Mouse (Mus musculus) midbrain, embryonic 11.5 days (tissue): Measurements from ENCODE around the gene Fanca. TPM values are rescaled to one million over a fixed set of nuclear protein-coding genes. Genes with fewer than 3 reads are reported as not detected.
A peak's percentile ranks its signal among the peaks of the same experiment; 100 is the strongest.
"Not testable (repeated sequence)": the region's sequence is repeated elsewhere in the genome, so short reads cannot be mapped to it uniquely, and the experiment has no call there.

Source experiments
- ATAC-seq: fragments of 200-750 bp; cut with Nextera tagmentation; 2 replicates; pipeline ENCODE4 v1.8.0; 2017; ENCODE audit warnings: moderate TSS enrichment, moderate library complexity; ENCODE audit not compliant: low FRiP score
- DNase-seq: peaks from one replicate; pipeline ENCODE4 v3.0.0; 2015; ENCODE audit warnings: low spot score; ENCODE audit errors: missing footprints
- H3K27ac ChIP-seq: fragments of 300-500 bp; sonication (generic); 2 replicates; pipeline ENCODE4 v1.5.1; 2014; ENCODE audit warnings: low read depth, low read length
- H3K27me3 ChIP-seq: fragments of 300-500 bp; sonication (generic); 2 replicates; pipeline ENCODE4 v1.6.1; 2014; ENCODE audit warnings: mild to moderate bottlenecking, low read length, moderate library complexity, mixed read lengths; ENCODE audit not compliant: control insufficient read depth, insufficient read depth
- H3K36me3 ChIP-seq: fragments of 300-500 bp; sonication (generic); 2 replicates; pipeline ENCODE4 v1.6.1; 2014; ENCODE audit warnings: mild to moderate bottlenecking, low read length, moderate library complexity, mixed read lengths; ENCODE audit not compliant: control insufficient read depth, insufficient read depth
- H3K4me1 ChIP-seq: fragments of 300-500 bp; sonication (generic); 2 replicates; pipeline ENCODE4 v1.6.1; 2014; ENCODE audit warnings: low read length; ENCODE audit not compliant: control insufficient read depth, insufficient read depth
- H3K4me2 ChIP-seq: fragments of 300-500 bp; sonication (generic); 2 replicates; pipeline ENCODE4 v1.6.1; 2014; ENCODE audit warnings: mild to moderate bottlenecking, moderate library complexity
- H3K4me3 ChIP-seq: fragments of 300-500 bp; sonication (generic); 2 replicates; pipeline ENCODE4 v1.5.1; 2014; ENCODE audit warnings: low read depth, low read length
- H3K9ac ChIP-seq: fragments of 300-500 bp; sonication (generic); 2 replicates; pipeline ENCODE4 v1.6.1; 2014; ENCODE audit warnings: low read length
- H3K9me3 ChIP-seq: fragments of 300-500 bp; sonication (generic); 2 replicates; pipeline ENCODE4 v1.6.1; 2016; ENCODE audit warnings: low read length; ENCODE audit not compliant: control insufficient read depth
- WGBS: fragments of 180-500 bp; shearing (Covaris S2); extraction: QIAGEN DNeasy Blood & Tissue Kit; methylation state at CpG from one replicate; pipeline ENCODE4 v1.1.7; 2014; 5-methylcytosine and 5-hydroxymethylcytosine counted together
- polyA plus RNA-seq: library from polyadenylated mRNA; unstranded; fragments of >200 nt; fragmentation: Nextera tagmentation; extraction: Ambion mirVana; gene quantifications from 2 replicates; pipeline ENCODE4 v1.2.1, GENCODE M21; 2014

The Fanca gene
- polyA plus RNA-seq, 1 experiment from 2014 or later = 31.5 TPM

DNA sequence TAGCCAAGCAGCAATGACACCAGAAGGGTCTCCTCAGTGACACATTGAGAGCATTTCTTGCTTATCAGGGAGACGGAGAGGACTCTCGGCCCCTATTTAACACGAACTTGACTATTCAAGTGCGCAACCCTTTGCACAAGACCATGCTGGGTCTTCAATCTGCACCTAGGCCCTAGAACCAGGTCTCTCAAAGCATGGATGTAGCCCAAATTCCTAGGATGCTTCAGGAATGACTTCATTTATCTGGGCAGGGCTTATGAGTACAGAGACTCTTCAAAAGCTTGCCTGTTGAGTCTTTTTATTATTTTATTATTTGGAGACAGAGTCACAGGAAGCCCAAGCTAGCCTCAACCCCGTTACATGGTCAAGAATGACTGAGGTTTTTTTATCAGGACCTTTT is 33.9 kb downstream of the Fanca start:
- Histone ChIP-seq H3K4me1 (no peaks in the 10 kb centered on the region), H3K27ac (no peak overlapping the region), H3K9me3 (no peaks in the 10 kb centered on the region), H3K4me3 (no peak overlapping the region), H3K4me2 (no peak overlapping the region), H3K27me3 (no peaks in the 10 kb centered on the region), H3K9ac (no peak overlapping the region), H3K36me3 (peaks cover 6% of the 10 kb centered on the region)
- DNase-seq (no peak), ATAC-seq (no peak)
- WGBS = 96% methylated on average over 5 of the region's 5 CpGs

DNA sequence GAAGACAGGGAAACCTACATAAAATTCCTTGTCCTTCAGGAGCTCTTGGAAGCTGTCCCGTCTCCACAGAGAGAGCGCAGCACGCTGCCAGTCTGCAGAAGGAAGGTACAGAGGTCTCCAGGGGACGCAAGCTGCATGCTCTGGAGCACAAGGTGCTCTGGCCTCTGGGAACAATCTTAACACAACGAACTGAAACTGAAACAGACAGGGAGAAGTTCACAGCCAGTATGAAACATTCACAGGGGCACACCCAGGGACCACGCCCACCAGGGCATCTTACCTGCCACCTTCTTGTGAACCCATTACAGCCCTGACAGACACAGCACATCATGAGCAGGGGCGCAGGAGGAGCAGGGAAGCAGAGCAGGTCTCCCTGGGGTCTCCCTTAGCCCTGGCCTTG is 34.4 kb downstream of the Fanca start:
- Histone ChIP-seq H3K36me3 (peaks cover 6% of the 10 kb centered on the region), H3K9ac (no peak overlapping the region), H3K27ac (no peak overlapping the region), H3K27me3 (no peaks in the 10 kb centered on the region), H3K9me3 (no peaks in the 10 kb centered on the region), H3K4me2 (no peak overlapping the region), H3K4me3 (no peak overlapping the region), H3K4me1 (no peaks in the 10 kb centered on the region)
- ATAC-seq (no peak), DNase-seq (no peak)
- whole genome bisulfite sequencing = 91% methylated on average over 7 of the region's 7 CpGs

DNA sequence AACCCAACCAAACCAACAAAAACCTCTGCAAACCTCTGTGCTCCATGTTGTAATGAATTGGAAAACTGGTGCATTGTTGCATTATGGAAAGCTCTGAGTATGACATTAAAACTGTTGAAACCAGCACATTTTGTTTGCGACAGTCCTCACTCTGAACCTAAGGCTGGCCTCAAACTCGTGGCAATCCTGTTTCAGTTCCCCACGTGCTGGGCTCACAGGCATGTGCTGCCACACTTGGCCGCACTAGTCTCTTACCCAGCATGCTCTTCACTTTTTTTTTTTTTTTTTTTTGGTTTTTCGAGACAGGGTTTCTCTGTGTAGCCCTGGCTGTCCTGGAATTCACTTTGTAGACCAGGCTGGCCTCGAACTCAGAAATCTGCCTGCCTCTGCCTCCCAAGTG is 35.4 kb downstream of the Fanca start:
- not testable (repeated sequence) for H3K36me3 ChIP-seq

DNA sequence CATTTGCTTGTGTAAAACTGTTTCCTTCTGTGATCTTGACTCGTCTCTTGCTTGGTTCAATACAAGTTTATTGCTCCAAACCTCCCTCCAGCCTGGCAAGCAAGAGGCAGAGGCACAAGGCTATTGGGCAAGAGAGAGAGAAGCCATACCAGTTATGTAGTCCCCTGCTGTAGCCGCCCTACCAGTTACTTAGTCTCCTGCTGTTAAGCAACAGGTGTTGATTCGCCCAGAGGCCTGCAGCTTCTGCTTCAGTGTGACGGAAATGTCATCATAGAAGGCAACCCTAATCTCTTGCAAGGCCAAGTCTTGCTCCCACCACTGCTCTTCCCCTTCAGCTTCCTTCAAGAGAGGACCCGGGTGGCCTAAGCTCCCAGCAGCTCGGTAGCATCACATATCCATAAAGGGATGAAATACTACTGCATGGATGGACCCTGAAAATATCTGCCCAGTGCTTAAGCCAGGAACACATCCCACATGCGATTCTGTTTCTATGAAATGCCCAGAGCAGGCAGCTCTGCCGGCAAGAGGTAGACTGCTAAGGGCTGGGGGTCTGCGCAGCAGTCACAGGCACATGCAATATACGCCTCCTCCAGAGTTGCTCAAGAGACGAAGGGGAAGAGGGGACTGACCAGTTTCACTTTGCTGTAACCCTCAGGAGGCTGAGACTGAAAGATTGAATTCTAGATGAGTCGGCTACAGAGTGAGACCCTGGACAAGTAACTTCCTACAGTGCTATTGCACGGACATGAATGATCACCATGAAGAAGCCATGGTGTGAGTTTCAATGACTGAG is 37.9 kb downstream of the Fanca start:
- ATAC-seq = no peak
- Histone ChIP-seq H3K4me3 (no peak overlapping the region), H3K36me3 (no peaks in the 10 kb centered on the region), H3K27ac (no peak overlapping the region), H3K27me3 (no peaks in the 10 kb centered on the region), H3K4me1 (no peaks in the 10 kb centered on the region), H3K4me2 (no peak overlapping the region), H3K9me3 (no peaks in the 10 kb centered on the region), H3K9ac (no peak overlapping the region)
- no peak for DNase-seq
- WGBS = 87% methylated on average over 13 of the region's 13 CpGs

More for the DNA sequence above, 35.4 kb downstream of the Fanca start:
- H3K4me2 ChIP-seq, DNase-seq, H3K27ac ChIP-seq, H3K9ac ChIP-seq, H3K4me3 ChIP-seq, H3K27me3 ChIP-seq, ATAC-seq, H3K9me3 ChIP-seq, H3K4me1 ChIP-seq: not testable (repeated sequence)
- WGBS = 96% methylated on average over 5 of the region's 6 CpGs

DNA sequence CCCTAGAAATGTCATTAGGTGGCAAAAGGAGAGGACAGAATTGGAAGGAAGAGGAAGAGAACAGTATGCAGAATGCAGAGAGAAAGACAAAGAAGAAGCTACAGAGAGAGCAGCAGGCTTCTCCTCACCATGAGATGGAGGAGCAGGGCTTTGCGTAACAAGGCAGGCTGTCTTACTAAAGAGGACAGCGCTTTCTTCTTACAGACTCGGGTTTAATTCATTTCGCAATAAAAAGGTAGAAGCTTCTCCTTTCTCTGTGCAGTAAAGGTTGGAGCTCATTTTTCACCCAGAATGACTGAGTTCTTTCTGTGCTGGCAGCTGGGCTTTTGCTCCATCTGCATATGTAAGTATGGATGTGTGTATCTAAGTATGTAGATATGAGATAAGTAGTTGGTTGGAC is 38.5 kb downstream of the Fanca start:
- H3K36me3 ChIP-seq = no peaks in the 10 kb centered on the region
- no peak overlapping the region for H3K27ac ChIP-seq
- H3K4me2 ChIP-seq = no peak overlapping the region
- H3K27me3 ChIP-seq = no peaks in the 10 kb centered on the region
- H3K4me1 ChIP-seq = no peaks in the 10 kb centered on the region
- no peak overlapping the region for H3K9ac ChIP-seq
- 90% methylated on average over 4 of the region's 4 CpGs for WGBS
- H3K9me3 ChIP-seq = no peaks in the 10 kb centered on the region
- ATAC-seq (no peak), DNase-seq (no peak)
- H3K4me3 ChIP-seq = no peak overlapping the region

DNA sequence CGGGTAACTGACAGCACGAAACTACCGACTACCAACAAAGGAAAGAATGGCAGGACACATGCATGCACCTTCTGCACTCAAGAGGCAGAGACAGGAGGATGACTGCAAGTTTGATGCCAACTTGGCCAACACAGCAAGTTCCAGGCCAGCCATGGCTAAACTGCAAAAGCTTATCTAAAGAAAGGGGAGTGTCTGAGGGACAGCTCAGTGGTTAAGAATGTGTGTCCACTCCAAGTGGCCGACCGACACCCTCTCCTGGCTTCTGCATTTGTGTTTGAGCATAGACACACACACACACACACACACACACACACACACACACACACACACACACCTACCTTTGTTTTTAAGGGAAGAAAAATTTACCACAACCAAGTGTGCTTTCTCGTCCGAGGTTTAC is 39.9 kb downstream of the Fanca start:
- H3K27me3 ChIP-seq = no peaks in the 10 kb centered on the region
- no peak overlapping the region for H3K9ac ChIP-seq
- H3K4me1 ChIP-seq = no peaks in the 10 kb centered on the region
- no peak overlapping the region for H3K4me2 ChIP-seq
- H3K36me3 ChIP-seq = no peaks in the 10 kb centered on the region
- ATAC-seq (no peak), DNase-seq (no peak)
- 84% methylated on average over 7 of the region's 7 CpGs for WGBS
- H3K9me3 ChIP-seq = no peaks in the 10 kb centered on the region
- H3K27ac ChIP-seq = no peak overlapping the region
- H3K4me3 ChIP-seq = no peak overlapping the region

DNA sequence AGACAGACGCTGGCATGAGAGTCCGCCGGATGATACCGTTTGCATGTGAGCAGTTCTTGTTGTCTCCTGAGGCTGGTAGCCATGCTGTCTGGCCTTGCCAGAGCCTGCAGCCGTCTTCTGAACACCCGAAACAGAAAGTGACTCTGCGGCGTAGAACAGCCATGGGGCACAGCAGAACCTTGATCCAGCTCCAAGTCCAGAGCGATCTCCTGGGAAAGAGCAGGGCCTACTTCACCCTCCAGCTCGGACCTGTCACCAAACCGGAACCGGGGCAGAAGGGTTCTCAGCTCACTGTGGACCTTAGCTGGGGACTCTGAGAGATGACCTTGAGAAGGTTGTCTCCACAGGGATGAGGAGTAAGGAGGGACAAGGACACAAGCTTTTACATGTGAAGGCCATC is 43.3 kb downstream of the Fanca start:
- ATAC-seq = no peak

DNA sequence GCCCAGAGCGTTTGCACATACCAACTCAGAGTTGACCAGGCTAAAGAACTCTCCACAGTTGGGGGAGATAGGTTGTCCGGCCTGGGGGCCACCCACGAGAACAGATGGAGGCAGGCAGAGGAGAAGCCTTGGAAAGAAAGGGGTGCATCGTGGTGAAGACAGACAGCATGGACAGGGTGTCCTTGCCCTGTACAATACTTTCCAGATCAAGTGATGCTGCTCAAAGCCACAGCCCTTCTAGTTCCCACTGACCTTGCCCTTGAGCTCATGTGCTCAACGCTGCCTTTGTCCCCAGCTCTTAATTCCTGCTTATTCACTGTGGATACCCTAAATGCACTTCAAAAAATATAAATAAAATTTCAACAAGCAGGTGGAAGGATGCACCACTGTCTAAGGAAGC is 43.9 kb downstream of the Fanca start:
- ATAC-seq (no peak), DNase-seq (no peak)
- H3K4me1 ChIP-seq = no peaks in the 10 kb centered on the region
- H3K27ac ChIP-seq = no peak overlapping the region
- no peak overlapping the region for H3K4me2 ChIP-seq
- H3K9me3 ChIP-seq = no peaks in the 10 kb centered on the region
- no peak overlapping the region for H3K4me3 ChIP-seq
- 86% methylated on average over 5 of the region's 5 CpGs for WGBS
- H3K9ac ChIP-seq = no peak overlapping the region
- H3K27me3 ChIP-seq = no peaks in the 10 kb centered on the region
- 0 out of 2 replicates have a peak, but pooled peaks cover 3% of the 10 kb centered on the region for H3K36me3 ChIP-seq

More for the DNA sequence above, 43.3 kb downstream of the Fanca start:
- no peaks in the 10 kb centered on the region for H3K9me3 ChIP-seq
- no peaks in the 10 kb centered on the region for H3K27me3 ChIP-seq
- H3K4me1 ChIP-seq = no peaks in the 10 kb centered on the region
- 0 out of 2 replicates have a peak, but pooled peaks cover 3% of the 10 kb centered on the region for H3K36me3 ChIP-seq
- H3K4me3 ChIP-seq = no peak overlapping the region
- H3K27ac ChIP-seq = no peak overlapping the region
- no peak overlapping the region for H3K9ac ChIP-seq
- DNase-seq = no peak
- 96% methylated on average over 12 of the region's 12 CpGs for WGBS
- no peak overlapping the region for H3K4me2 ChIP-seq

DNA sequence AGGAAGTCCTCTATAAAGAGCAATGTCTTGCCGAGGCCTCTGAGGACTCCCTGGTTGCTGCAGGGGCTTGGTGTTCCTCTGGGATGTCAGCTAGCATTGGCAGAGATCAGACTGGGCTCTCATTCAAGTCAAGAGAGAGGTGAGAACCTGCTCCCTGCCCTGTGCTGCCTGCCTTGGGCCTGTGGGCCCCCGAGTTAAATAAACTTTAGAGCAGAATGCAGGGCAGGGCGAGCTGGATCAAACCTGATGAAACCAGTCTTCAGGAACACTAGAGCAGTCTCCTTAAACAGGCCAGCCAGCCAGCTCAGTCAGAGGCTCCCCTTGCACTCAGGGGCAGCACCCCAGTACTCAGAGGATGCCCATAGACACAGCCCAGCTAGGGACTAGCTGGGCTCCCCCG is 46.5 kb downstream of the Fanca start:
- no peak overlapping the region for H3K27ac ChIP-seq
- peaks cover 9% of the 10 kb centered on the region for H3K36me3 ChIP-seq
- DNase-seq (peak; percentile 67), ATAC-seq (no peak)
- H3K4me3 ChIP-seq = no peak overlapping the region
- H3K4me2 ChIP-seq = no peak overlapping the region
- 86% methylated on average over 4 of the region's 4 CpGs for WGBS
- no peaks in the 10 kb centered on the region for H3K4me1 ChIP-seq
- no peaks in the 10 kb centered on the region for H3K27me3 ChIP-seq
- H3K9ac ChIP-seq = no peak overlapping the region
- H3K9me3 ChIP-seq = no peaks in the 10 kb centered on the region
